Mouse (Mus musculus): ENCODE data around the gene Senp1. TPM values are rescaled to one million over a fixed set of nuclear protein-coding genes. Genes with fewer than 3 reads are reported as not detected.

Gene Senp1
- polyA plus RNA-seq, 1 experiment from 2014 or later = 40.1 TPM

DNA sequence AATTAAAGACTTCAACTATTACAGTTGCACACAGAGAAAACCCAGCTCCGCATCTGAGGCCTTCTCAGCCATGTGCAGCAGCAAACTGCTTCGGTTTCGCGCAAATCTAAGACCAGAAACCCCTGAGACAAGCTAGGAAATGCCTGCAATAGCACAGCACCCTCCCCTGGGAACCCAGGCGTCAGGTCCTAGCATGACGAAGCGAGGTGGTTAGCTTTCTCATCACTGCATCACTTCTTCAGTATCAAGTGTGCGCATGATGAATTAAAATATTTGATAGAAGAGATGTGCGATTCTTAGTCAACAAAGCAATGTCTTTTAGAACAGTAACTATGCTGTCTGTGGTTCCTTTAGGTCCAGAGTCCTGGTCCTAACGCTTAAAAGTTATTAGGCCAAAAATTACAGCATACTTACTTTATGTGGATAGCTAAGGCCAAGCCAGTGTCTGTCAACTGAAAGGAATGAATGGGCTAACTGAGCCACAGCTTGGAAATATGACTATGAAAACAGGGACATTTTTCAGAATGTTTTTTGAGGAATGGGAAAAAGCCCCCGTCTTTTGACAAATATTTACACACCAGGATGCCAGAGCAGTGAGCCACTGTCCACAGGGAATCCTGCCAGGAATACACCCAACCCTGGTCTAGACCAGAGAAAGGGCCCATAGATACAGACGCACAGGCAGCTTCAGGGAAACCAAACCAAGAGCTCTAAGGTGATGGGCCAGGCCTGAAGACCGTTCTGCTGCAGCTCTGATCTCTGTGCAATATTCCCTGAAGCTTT is 44.4 kb downstream of the Senp1 start:
- Histone ChIP-seq H3K9ac (ENCODE audit: low read length) (no peak overlapping the region), H3K9me3 (ENCODE audit: control insufficient read depth, low read length) (no peaks in the 10 kb centered on the region), H3K4me2 (ENCODE audit: low read depth) (no peak overlapping the region), H3K27me3 (ENCODE audit: control insufficient read depth, insufficient read depth, low read length) (no peaks in the 10 kb centered on the region), H3K4me3 (ENCODE audit: low read depth, low read length) (no peak overlapping the region), H3K4me1 (ENCODE audit: control insufficient read depth, insufficient read depth, low read length) (no peaks in the 10 kb centered on the region), H3K36me3 (ENCODE audit: control insufficient read depth, insufficient read depth, low read length) (peaks cover 27% of the 10 kb centered on the region), H3K27ac (ENCODE audit: low read depth, low read length) (no peak overlapping the region)
- DNase-seq (ENCODE audit: low spot score) (no peak), ATAC-seq (ENCODE audit: insufficient read depth, low FRiP score, low TSS enrichment) (no peak)
- WGBS = 93% methylated on average over 13 of the region's 13 CpGs

DNA sequence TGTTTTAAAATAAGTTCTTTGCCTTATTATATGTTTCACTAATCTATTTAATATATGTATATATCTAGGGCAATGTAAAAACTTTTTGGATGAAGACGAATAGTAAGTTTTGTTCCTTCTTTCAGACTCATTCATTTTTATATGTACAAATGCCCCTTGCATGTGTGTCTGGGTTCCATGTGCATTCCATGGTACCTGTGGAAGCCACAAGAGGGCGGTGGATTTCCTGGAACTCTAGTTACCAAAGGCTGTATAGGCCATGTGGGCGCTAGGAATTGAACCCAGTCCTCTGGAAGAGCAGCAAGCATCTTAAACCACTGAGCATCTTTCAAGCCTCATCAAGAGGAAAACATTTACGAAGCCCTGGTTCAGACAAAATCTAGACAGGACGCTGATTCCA is 49.2 kb downstream of the Senp1 start:
- Histone ChIP-seq H3K9ac (ENCODE audit: low read length) (no peak overlapping the region), H3K4me1 (ENCODE audit: control insufficient read depth, insufficient read depth, low read length) (no peaks in the 10 kb centered on the region), H3K9me3 (ENCODE audit: control insufficient read depth, low read length) (no peaks in the 10 kb centered on the region), H3K4me2 (ENCODE audit: low read depth) (no peak overlapping the region), H3K27me3 (ENCODE audit: control insufficient read depth, insufficient read depth, low read length) (no peaks in the 10 kb centered on the region), H3K36me3 (ENCODE audit: control insufficient read depth, insufficient read depth, low read length) (peaks cover 26% of the 10 kb centered on the region), H3K27ac (ENCODE audit: low read depth, low read length) (no peak overlapping the region), H3K4me3 (ENCODE audit: low read depth, low read length) (no peak overlapping the region)
- 94% methylated on average over 5 of the region's 5 CpGs for WGBS
- ATAC-seq (ENCODE audit: insufficient read depth, low FRiP score, low TSS enrichment) = no peak
- DNase-seq (ENCODE audit: low spot score) = no peak

DNA sequence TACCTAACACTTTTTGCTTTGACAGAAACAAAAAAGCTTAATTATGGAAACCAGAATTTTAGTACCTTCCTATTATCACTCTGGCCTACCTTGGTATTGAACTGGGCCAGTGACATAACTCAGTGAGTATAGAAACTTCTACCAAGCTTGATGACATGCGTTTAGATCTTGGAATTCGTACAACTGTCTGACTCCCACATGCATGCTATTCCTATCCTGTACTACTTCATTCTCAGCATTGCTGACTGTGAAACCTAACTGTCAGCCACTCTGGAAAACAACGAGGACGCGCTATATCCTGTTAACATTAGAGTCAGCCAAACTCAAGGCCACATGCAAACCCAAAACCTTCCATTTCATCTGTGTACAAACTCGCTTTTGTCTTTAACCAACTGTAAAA is 49.6 kb downstream of the Senp1 start:
- Histone ChIP-seq H3K4me1 (ENCODE audit: control insufficient read depth, insufficient read depth, low read length) (no peaks in the 10 kb centered on the region), H3K9ac (ENCODE audit: low read length) (no peak overlapping the region), H3K4me2 (ENCODE audit: low read depth) (no peak overlapping the region), H3K36me3 (ENCODE audit: control insufficient read depth, insufficient read depth, low read length) (peaks cover 27% of the 10 kb centered on the region), H3K9me3 (ENCODE audit: control insufficient read depth, low read length) (no peaks in the 10 kb centered on the region), H3K4me3 (ENCODE audit: low read depth, low read length) (no peak overlapping the region), H3K27ac (ENCODE audit: low read depth, low read length) (no peak overlapping the region), H3K27me3 (ENCODE audit: control insufficient read depth, insufficient read depth, low read length) (no peaks in the 10 kb centered on the region)
- DNase-seq (ENCODE audit: low spot score) (no peak), ATAC-seq (ENCODE audit: insufficient read depth, low FRiP score, low TSS enrichment) (no peak)
- 96% methylated on average over 6 of the region's 6 CpGs for WGBS

DNA sequence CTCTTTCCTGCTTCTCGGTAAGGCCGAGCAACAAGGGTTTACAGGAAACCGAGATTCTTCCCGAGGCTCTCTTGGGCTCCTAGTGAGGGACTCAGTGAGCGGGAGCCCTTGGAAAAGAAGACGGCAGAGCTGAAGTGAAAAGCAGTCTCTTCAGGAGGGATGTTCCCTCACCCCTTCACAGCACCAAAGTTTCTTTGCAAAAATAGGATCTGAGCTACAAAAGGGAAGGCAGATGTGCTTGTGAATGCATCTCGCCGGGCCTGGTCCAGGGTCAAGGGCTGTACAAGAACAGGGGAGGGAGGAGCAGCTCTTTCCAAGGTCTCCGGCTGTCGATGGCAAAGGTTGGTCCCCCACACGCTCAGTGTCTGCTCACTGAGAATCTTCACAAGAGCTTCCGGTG is 51.0 kb downstream of the Senp1 start:
- no peak overlapping the region for H3K4me2 ChIP-seq (ENCODE audit: low read depth)
- H3K27ac ChIP-seq (ENCODE audit: low read depth, low read length) = no peak overlapping the region
- H3K4me1 ChIP-seq (ENCODE audit: control insufficient read depth, insufficient read depth, low read length) = no peaks in the 10 kb centered on the region
- no peak overlapping the region for H3K4me3 ChIP-seq (ENCODE audit: low read depth, low read length)
- ATAC-seq (ENCODE audit: insufficient read depth, low FRiP score, low TSS enrichment) (no peak), DNase-seq (ENCODE audit: low spot score) (no peak)
- H3K9me3 ChIP-seq (ENCODE audit: control insufficient read depth, low read length) = no peaks in the 10 kb centered on the region
- H3K27me3 ChIP-seq (ENCODE audit: control insufficient read depth, insufficient read depth, low read length) = no peaks in the 10 kb centered on the region
- 90% methylated on average over 12 of the region's 12 CpGs for WGBS
- H3K9ac ChIP-seq (ENCODE audit: low read length) = no peak overlapping the region
- peaks cover 25% of the 10 kb centered on the region for H3K36me3 ChIP-seq (ENCODE audit: control insufficient read depth, insufficient read depth, low read length)

- WGBS = 93% methylated on average over 10 of the region's 10 CpGs
- Histone ChIP-seq H3K4me1 (ENCODE audit: control insufficient read depth, insufficient read depth, low read length) (peaks cover 8% of the 10 kb centered on the region), H3K27me3 (ENCODE audit: control insufficient read depth, insufficient read depth, low read length) (no peaks in the 10 kb centered on the region), H3K36me3 (ENCODE audit: control insufficient read depth, insufficient read depth, low read length) (peaks cover 18% of the 10 kb centered on the region), H3K9me3 (ENCODE audit: control insufficient read depth, low read length) (no peaks in the 10 kb centered on the region), H3K9ac (ENCODE audit: low read length) (no peak overlapping the region), H3K27ac (ENCODE audit: low read depth, low read length) (no peak overlapping the region), H3K4me3 (ENCODE audit: low read depth, low read length) (no peak overlapping the region), H3K4me2 (ENCODE audit: low read depth) (no peak overlapping the region)
- no peak for DNase-seq (ENCODE audit: low spot score)
- no peak for ATAC-seq (ENCODE audit: insufficient read depth, low FRiP score, low TSS enrichment)
Observed at GRCm38 (mm10) chr15:98039682-98040081, 53.9 kb downstream of the Senp1 start.

- Histone ChIP-seq H3K36me3 (ENCODE audit: control insufficient read depth, insufficient read depth, low read length) (peaks cover 9% of the 10 kb centered on the region), H3K4me1 (ENCODE audit: control insufficient read depth, insufficient read depth, low read length) (peaks cover 9% of the 10 kb centered on the region), H3K9ac (ENCODE audit: low read length) (no peak overlapping the region), H3K27me3 (ENCODE audit: control insufficient read depth, insufficient read depth, low read length) (no peaks in the 10 kb centered on the region), H3K9me3 (ENCODE audit: control insufficient read depth, low read length) (no peaks in the 10 kb centered on the region), H3K4me3 (ENCODE audit: low read depth, low read length) (no peak overlapping the region), H3K4me2 (ENCODE audit: low read depth) (no peak overlapping the region), H3K27ac (ENCODE audit: low read depth, low read length) (no peak overlapping the region)
- ATAC-seq (ENCODE audit: insufficient read depth, low FRiP score, low TSS enrichment) (no peak), DNase-seq (ENCODE audit: low spot score) (no peak)
- WGBS = 92% methylated on average over 5 of the region's 5 CpGs
Observed at GRCm38 (mm10) chr15:98036578-98036977, 57.0 kb downstream of the Senp1 start.

- H3K36me3 ChIP-seq (ENCODE audit: control insufficient read depth, insufficient read depth, low read length) = peaks cover 8% of the 10 kb centered on the region
- H3K4me1 ChIP-seq (ENCODE audit: control insufficient read depth, insufficient read depth, low read length) = peaks cover 9% of the 10 kb centered on the region
- no peaks in the 10 kb centered on the region for H3K9me3 ChIP-seq (ENCODE audit: control insufficient read depth, low read length)
- H3K9ac ChIP-seq (ENCODE audit: low read length) = no peak overlapping the region
- ATAC-seq (ENCODE audit: insufficient read depth, low FRiP score, low TSS enrichment) = no peak
- DNase-seq (ENCODE audit: low spot score) = no peak
- no peak overlapping the region for H3K4me2 ChIP-seq (ENCODE audit: low read depth)
- no peak overlapping the region for H3K4me3 ChIP-seq (ENCODE audit: low read depth, low read length)
- 0% methylated on average over 2 of the region's 3 CpGs for WGBS
- no peak overlapping the region for H3K27ac ChIP-seq (ENCODE audit: low read depth, low read length)
- H3K27me3 ChIP-seq (ENCODE audit: control insufficient read depth, insufficient read depth, low read length) = no peaks in the 10 kb centered on the region
Observed at GRCm38 (mm10) chr15:98035076-98035755, 58.3 kb downstream of the Senp1 start.

DNA sequence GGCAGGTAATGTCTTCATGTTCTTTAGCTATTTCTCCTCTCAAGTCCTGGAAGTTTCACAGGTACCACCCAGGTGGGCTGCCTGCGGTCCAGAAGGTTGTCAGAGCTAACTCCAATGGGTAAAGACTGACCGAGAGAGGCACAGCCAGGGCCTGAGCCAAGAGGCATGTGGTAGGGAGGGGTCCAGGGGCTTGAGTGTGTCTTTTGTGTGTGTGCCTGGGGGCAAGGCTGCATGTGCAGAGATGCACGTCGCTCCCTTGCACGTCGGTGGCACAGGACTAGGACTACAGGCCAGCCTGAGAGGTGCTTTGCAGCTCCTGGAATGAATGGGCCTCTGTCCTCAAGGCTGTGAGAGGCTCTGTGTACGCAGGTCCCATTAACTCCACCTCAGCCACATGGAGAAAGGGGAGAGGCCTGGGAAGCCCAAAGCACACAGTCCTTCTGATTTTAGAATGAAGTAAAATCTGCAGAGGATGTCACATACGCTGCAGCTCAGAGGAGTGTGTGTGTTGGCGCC is 60.3 kb downstream of the Senp1 start:
- Histone ChIP-seq H3K4me2 (ENCODE audit: low read depth) (no peak overlapping the region), H3K9ac (ENCODE audit: low read length) (no peak overlapping the region), H3K4me3 (ENCODE audit: low read depth, low read length) (no peak overlapping the region), H3K27me3 (ENCODE audit: control insufficient read depth, insufficient read depth, low read length) (no peaks in the 10 kb centered on the region), H3K27ac (ENCODE audit: low read depth, low read length) (no peak overlapping the region), H3K4me1 (ENCODE audit: control insufficient read depth, insufficient read depth, low read length) (peaks cover 10% of the 10 kb centered on the region), H3K36me3 (ENCODE audit: control insufficient read depth, insufficient read depth, low read length) (peaks cover 3% of the 10 kb centered on the region), H3K9me3 (ENCODE audit: control insufficient read depth, low read length) (no peaks in the 10 kb centered on the region)
- 76% methylated on average over 9 of the region's 9 CpGs for WGBS
- no peak for DNase-seq (ENCODE audit: low spot score)
- ATAC-seq (ENCODE audit: insufficient read depth, low FRiP score, low TSS enrichment) = no peak

DNA sequence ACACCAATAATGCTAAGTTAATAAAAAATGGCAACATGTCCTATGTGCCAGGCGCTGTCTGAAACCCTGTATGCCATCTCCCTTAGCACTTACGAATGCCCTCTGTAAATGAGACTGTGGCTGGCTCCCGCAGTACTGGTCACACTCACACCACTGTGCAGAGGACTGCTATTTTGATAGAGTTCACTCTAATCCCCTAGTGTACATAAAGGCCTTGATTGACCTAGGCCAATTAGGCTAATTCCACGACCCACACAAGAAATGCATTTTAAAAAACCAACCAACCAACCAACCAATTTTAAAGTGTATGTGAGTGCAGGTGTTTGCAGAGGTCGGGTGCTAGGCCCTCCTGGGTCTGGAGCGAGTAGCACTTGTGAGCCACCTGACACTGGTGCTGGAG is 63.7 kb downstream of the Senp1 start:
- H3K9me3 ChIP-seq (ENCODE audit: control insufficient read depth, low read length) = no peaks in the 10 kb centered on the region
- no peak overlapping the region for H3K27ac ChIP-seq (ENCODE audit: low read depth, low read length)
- H3K9ac ChIP-seq (ENCODE audit: low read length) = no peak overlapping the region
- 0 out of 2 replicates have a peak, but pooled peaks cover under 1% of the 10 kb centered on the region for H3K27me3 ChIP-seq (ENCODE audit: control insufficient read depth, insufficient read depth, low read length)
- no peaks in the 10 kb centered on the region for H3K36me3 ChIP-seq (ENCODE audit: control insufficient read depth, insufficient read depth, low read length)
- no peak for ATAC-seq (ENCODE audit: insufficient read depth, low FRiP score, low TSS enrichment)
- 83% methylated on average over 6 of the region's 6 CpGs for WGBS
- H3K4me3 ChIP-seq (ENCODE audit: low read depth, low read length) = no peak overlapping the region
- DNase-seq (ENCODE audit: low spot score) = no peak
- peaks cover 25% of the 10 kb centered on the region for H3K4me1 ChIP-seq (ENCODE audit: control insufficient read depth, insufficient read depth, low read length)
- no peak overlapping the region for H3K4me2 ChIP-seq (ENCODE audit: low read depth)
